Mouse (Mus musculus) adrenal gland, adult 8-10 months (tissue): ENCODE results near the gene Hmga1. TPM values are rescaled to one million over a fixed set of nuclear protein-coding genes. Genes with fewer than 3 reads are reported as not detected.

Experiments used
- DNase-seq: peaks from one replicate; pipeline ENCODE4 v3.0.0; 2022
- total RNA-seq, 4 experiments: library from RNA; stranded (reverse); gene quantifications; 2 replicates each; pipeline ENCODE4 v1.2.4; 2022

The Hmga1 gene
- total RNA-seq, result 10 to 100 TPM; 14.7 to 23.4 (median 20.9) TPM

DNA sequence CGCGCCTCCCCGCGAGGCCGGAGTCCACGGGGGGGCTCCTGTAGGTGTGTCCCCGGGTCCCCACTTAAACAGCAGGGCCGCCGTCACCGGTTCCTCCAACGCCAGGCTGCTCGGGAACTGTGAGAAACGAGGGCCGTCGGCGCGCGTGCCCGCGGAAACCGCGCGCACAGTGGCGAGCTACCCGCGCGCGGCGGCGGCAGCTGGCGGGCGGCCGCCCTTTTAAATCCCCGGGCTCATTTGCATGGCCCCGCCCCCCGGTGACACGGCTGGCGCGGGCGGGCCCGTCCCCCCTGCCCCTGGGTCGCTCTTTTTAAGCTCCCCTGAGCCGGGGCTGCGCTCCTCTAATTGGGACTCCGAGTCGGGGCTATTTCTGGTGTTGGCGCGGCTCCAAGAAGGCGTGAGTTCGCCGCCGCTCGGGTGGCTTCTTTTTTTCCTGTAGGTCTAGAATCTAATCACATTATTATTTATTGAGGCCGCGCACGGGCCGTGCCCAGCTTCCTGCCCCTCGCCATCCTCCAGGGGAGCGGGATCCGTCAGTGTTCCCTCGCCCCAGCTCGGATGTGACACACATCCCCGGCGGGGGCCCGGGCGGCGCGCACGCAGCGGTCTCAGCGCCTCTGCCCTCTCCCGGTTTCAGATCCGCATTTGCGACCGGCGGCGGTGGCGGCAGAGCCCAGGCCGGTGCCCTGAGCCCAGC, at the start of gene Hmga1:
Gene Hmga1 (plus strand): TSS at position 183 of the 697 bp plus-strand sequence.
- DNase-seq, result peak; percentile 67

GRCm38 (mm10) chr17:27506871-27507590, 49.3 kb upstream of the Hmga1 start:
- no peak for DNase-seq

- DNase-seq, result no peak
Observed at GRCm38 (mm10) chr17:27507591-27507945, 48.7 kb upstream of the Hmga1 start.

DNA sequence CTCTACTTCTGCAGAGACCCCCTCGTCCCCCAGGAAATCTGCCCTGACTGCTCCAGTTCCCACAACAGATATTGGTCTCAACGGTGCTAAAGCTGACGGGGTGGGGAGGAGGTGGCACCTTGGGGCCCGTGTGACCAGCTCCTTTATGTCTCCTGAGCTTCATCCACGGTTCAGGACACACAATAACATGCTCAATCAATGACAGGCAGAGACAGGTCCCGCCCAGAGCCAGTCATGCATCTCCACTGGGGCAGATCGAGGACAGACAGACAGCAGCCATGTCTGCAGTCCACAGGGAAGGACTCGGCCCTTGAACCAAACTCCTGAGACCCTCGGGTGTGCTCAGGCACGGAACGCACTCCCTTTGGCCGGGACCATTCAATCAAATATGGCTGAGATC, 48.3 kb upstream of the Hmga1 start:
- no peak for DNase-seq

GRCm38 (mm10) chr17:27508513-27508912, 47.8 kb upstream of the Hmga1 start:
- DNase-seq, result no peak

- DNase-seq, result no peak
Observed at GRCm38 (mm10) chr17:27509056-27509455, 47.2 kb upstream of the Hmga1 start.

GRCm38 (mm10) chr17:27510258-27511124, 45.8 kb upstream of the Hmga1 start:
- DNase-seq, result no peak

DNA sequence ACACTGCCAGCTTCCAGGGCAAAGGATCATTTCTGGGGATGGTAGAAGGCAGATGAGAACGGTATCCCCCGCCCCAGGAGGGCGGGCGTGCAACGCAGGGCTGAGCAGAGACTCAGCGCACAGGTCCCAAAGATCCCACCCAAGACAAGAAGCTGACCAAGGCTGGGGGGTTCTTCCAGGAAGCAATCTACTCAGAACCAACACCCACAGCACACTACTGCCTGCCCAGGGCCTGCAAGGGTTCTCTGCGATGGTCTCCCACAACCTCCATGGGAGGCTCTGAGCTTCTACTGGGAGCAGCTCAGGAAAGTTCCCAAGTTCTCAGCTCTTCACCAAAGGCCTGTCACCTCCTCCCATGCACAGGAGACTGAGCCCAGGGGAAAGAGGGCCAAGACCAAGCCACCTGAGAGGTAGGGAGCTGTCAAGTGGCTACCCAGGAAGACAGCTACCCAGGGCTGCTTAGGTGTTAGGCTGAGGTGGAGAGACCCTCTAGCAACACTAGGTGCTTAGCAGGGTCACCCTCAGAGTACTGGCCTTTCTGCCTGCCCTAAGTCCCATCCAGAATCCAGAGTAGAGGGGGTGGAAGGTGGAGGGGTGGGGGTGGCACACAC, 45.1 kb upstream of the Hmga1 start:
- DNase-seq, result no peak

- DNase-seq, result no peak
Observed at GRCm38 (mm10) chr17:27511865-27512618, 44.3 kb upstream of the Hmga1 start.

DNA sequence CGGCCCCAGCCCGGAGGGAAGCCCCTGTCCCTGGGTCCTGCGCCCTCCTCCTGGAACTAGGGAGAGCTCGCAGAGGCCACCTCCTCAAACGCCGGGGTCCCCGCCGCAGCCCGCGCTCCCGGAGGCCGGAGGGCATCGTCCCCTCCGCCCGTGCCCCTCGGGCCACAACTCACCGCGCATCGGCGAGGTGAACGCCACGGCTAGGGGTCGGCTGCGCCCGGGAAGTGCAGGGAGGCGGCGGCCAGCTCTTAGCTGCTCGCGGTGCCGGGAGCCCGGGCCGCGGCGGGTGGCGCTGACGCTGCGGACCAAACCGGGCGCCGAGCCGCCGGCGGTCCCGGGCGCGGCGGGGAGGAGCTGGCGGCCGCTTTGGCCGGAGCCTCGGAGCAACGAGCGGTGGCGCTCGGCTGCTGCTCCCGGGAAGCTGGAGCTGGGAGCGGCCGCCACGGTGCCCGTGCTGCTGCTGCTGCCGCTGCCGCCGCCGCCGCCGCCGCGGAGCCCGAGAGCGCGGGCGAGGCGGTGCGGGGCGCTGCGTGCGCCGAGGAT, 43.6 kb upstream of the Hmga1 start:
- no peak for DNase-seq

DNA sequence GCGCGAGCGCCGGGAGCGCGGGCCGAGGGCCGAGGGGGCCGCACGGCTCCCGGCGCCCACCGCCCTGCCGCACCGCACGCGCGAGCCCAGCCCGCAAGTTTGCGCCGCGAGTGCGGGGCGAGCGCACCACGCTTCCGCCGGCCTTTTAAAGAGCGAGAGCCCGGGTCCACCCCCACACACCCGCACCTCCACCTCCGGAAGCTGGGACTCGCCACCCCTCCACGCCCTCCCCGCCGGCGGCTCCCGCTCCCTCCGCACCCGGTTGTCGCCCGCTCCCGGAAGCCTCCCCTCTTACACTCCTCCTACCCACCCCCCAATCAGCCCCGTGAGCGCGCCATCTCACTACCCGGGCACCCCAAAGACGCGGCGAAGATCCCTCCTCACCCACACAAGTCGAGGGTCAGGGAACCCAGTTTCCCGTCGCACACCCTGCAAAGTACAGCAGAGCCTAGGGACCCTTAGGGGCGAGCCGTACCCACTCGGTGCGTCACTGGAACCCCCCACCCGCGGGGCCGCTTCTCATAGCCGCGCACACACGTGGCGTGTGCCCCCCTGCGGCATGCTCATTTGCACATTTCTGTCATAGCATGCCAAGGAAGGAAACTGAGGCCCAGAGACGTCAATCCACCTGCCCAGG, 42.9 kb upstream of the Hmga1 start:
- DNase-seq, result no peak

GRCm38 (mm10) chr17:27513916-27514762, 42.2 kb upstream of the Hmga1 start:
- no peak for DNase-seq

GRCm38 (mm10) chr17:27518296-27518695, 38.0 kb upstream of the Hmga1 start:
- DNase-seq, result no peak

GRCm38 (mm10) chr17:27518700-27519595, 37.3 kb upstream of the Hmga1 start:
- DNase-seq, result no peak

GRCm38 (mm10) chr17:27520557-27520956, 35.7 kb upstream of the Hmga1 start:
- no peak for DNase-seq

- no peak for DNase-seq
Observed at GRCm38 (mm10) chr17:27521303-27521702, 35.0 kb upstream of the Hmga1 start, which contains the start of gene Grm4. Grm4 (minus strand) TSS chr17:27521403.

- DNase-seq, result no peak
Observed at GRCm38 (mm10) chr17:27523121-27523520, 33.2 kb upstream of the Hmga1 start.

DNA sequence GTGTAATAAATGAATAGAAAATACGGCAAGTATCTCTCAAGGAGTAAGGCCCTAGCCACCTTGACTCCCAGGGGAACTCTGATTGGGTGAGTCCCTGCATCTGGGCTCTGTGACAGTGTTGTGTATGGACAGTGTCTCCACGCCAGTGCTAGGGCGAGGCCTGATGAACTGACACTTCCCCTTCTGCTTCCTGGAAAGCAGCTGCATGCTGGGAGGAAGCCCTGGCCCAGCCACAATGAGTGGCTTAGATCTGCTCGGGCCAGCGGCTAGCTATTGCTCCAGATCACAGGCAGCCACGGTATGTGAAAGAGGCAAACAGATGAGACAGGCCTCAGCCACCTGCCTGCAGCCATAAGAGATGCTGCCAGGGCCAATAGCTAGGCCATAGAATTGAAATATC, 29.1 kb upstream of the Hmga1 start:
- no peak for DNase-seq

DNA sequence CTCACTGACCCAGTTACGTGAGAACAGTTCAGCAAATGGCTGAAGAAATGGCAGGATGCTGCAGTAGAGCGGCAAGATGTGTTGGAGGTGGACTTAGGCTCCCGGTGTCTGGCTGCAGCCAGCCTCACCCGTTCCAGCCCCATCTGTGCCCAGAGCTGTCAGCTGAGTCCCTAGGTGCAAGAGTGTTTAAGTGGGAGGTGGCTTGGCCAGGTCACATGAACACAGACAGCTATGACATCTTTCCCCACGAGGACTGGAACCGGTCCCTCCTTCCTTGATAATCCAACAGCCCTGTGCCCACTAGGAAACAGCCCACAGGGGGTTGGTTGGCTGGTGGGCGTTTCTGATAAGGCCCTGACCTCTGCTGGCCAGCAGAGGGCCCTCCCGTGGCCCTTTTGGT, 28.3 kb upstream of the Hmga1 start:
- DNase-seq, result no peak
